Mouse (Mus musculus) kidney, adult 2 months (tissue): ENCODE measurements around the gene Dcdc2b.

Experiments
- CTCF ChIP-seq: fragments of 200-500 bp; conservative IDR thresholded peaks from 2 replicates; pipeline ENCODE4 v1.5.1; 2011; ENCODE audit warnings: low read depth, mild to moderate bottlenecking, control low read depth, low read length, moderate library complexity, mixed read lengths; ENCODE audit not compliant: insufficient read depth, insufficient read length
- POLR2A ChIP-seq: fragments of 200-500 bp; IDR thresholded peaks from one replicate; pipeline ENCODE4 v1.6.1; 2011; ENCODE audit warnings: low read depth, low read length, control low read depth

- TF ChIP-seq CTCF: no peak
- no peak for TF ChIP-seq POLR2A
These were observed 4.9 kb downstream of the Dcdc2b start for GRCm38 (mm10) chr4:129609139-129609631.
